Mouse (Mus musculus): ENCODE results near the gene St14.
"Not testable (repeated sequence)": the region's sequence is repeated elsewhere in the genome, so short reads cannot be mapped to it uniquely, and the experiment has no call there.

St14 gene

GRCm38 (mm10) chr9:31131205-31131968 lies at the start of gene St14:
TSS of gene St14 (minus strand) at chr9:31131853.
- DNase-seq (ENCODE audit: low spot score in 2 of 2) = peak; percentile 25 to 29

GRCm38 (mm10) chr9:31177692-31178091 lies 46.0 kb upstream of the St14 start:
- no peak for DNase-seq (ENCODE audit: low spot score in 2 of 2)

GRCm38 (mm10) chr9:31176379-31177130 lies 44.9 kb upstream of the St14 start:
- DNase-seq (ENCODE audit: low spot score in 2 of 2) = peak in 1 of 2 experiments; percentile 25

- DNase-seq (ENCODE audit: low spot score in 2 of 2) = no peak
Observed at GRCm38 (mm10) chr9:31175978-31176377, 44.3 kb upstream of the St14 start.

- no peak for DNase-seq (ENCODE audit: low spot score in 2 of 2)
Observed at GRCm38 (mm10) chr9:31175346-31175745, 43.7 kb upstream of the St14 start.

GRCm38 (mm10) chr9:31168356-31169093 lies 36.9 kb upstream of the St14 start:
- no peak for DNase-seq (ENCODE audit: low spot score in 2 of 2)

- no peak for DNase-seq (ENCODE audit: low spot score in 2 of 2)
Observed at GRCm38 (mm10) chr9:31167305-31167704, 35.7 kb upstream of the St14 start.

- DNase-seq (ENCODE audit: low spot score in 2 of 2) = not testable (repeated sequence)
Observed at GRCm38 (mm10) chr9:31165505-31165904, 33.9 kb upstream of the St14 start.

GRCm38 (mm10) chr9:31163327-31163726 lies 31.7 kb upstream of the St14 start:
- no peak for DNase-seq (ENCODE audit: low spot score in 2 of 2)

- DNase-seq (ENCODE audit: low spot score in 2 of 2) = no peak
Observed at GRCm38 (mm10) chr9:31162911-31163310, 31.3 kb upstream of the St14 start.

- peak in 1 of 2 experiments; percentile 11 for DNase-seq (ENCODE audit: low spot score in 2 of 2)
Observed at GRCm38 (mm10) chr9:31159910-31160309, 28.3 kb upstream of the St14 start.

GRCm38 (mm10) chr9:31156594-31156993 lies 24.9 kb upstream of the St14 start:
- no peak for DNase-seq (ENCODE audit: low spot score in 2 of 2)

GRCm38 (mm10) chr9:31151050-31151449 lies 19.4 kb upstream of the St14 start:
- no peak for DNase-seq (ENCODE audit: low spot score in 2 of 2)

- DNase-seq (ENCODE audit: low spot score in 2 of 2) = no peak
Observed at GRCm38 (mm10) chr9:31148135-31148534, 16.5 kb upstream of the St14 start.

- DNase-seq (ENCODE audit: low spot score in 2 of 2) = peak in 1 of 2 experiments; percentile 10
Observed at GRCm38 (mm10) chr9:31145272-31145925, 13.7 kb upstream of the St14 start.

GRCm38 (mm10) chr9:31142924-31143323 lies 11.3 kb upstream of the St14 start:
- DNase-seq (ENCODE audit: low spot score in 2 of 2) = no peak

- no peak for DNase-seq (ENCODE audit: low spot score in 2 of 2)
Observed at GRCm38 (mm10) chr9:31133131-31133530, 1.5 kb upstream of the St14 start.

- no peak for DNase-seq (ENCODE audit: low spot score in 2 of 2)
Observed at GRCm38 (mm10) chr9:31130357-31131204, 1.1 kb downstream of the St14 start.

GRCm38 (mm10) chr9:31129956-31130355 lies 1.7 kb downstream of the St14 start:
- DNase-seq (ENCODE audit: low spot score in 2 of 2) = no peak

GRCm38 (mm10) chr9:31127876-31128465 lies 3.7 kb downstream of the St14 start:
- DNase-seq (ENCODE audit: low spot score in 2 of 2) = no peak

Data from spleen, postnatal 14 days (tissue).